ENCODE assay signal across 11 mouse cellular contexts in genomic region chr1:25179860-25180582, GRCm38 (mm10).
DNase-seq lines count a peak whose midpoint lies in the region; ATAC-seq and TF ChIP-seq lines count a peak whose summit lies in the region.
"Had no signal": no experiment of that assay in that cellular context is flagged by ENCODE, and none has a peak within 500 bp of the region (broad histone marks: within the 10 kb centered on the region; RNA-seq: fewer than 3 reads in every experiment).

No protein-coding gene starts in this region.

- H3K4me1 ChIP-seq in hindbrain, postnatal 0 days (ENCODE audit: insufficient read depth, low read length) = peaks cover 11% of the 10 kb centered on the region
- peaks cover 21% of the 10 kb centered on the region for H3K4me1 ChIP-seq in neural tube, embryonic 15.5 days

- 26% methylated on average over 9 of the region's 9 CpGs for WGBS in hindbrain, postnatal 0 days
- 53% methylated on average over 9 of the region's 9 CpGs for whole genome bisulfite sequencing in neural tube, embryonic 15.5 days

- 0 out of 2 replicates have a peak overlapping the region, but pooled peaks have one; percentile 0 for H3K4me2 ChIP-seq in hindbrain, postnatal 0 days (ENCODE audit: low read depth, low read length)
- H3K4me2 ChIP-seq in neural tube, embryonic 15.5 days = no peak overlapping the region

- DNase-seq in right cerebral cortex, adult 18-20 months = peak; percentile 44
- no peak for DNase-seq in right cerebral cortex, postnatal 14 days
- peak; percentile 18 to 45 for DNase-seq in cerebellum, postnatal 36 days
- DNase-seq in hindbrain, postnatal 0 days (ENCODE audit: low spot score) = peak; percentile 39
- DNase-seq in spleen, postnatal 14 days (ENCODE audit: low spot score in 2 of 2) = no peak
- no peak for DNase-seq in ovary, postnatal 10 days (ENCODE audit: low spot score)
- DNase-seq: kidney, adult 11 months; liver, postnatal 0 days; thymus, postnatal 25 days had no signal

- no peaks in the 10 kb centered on the region for H3K9me3 ChIP-seq in hindbrain, postnatal 0 days (ENCODE audit: low read length)
- H3K9me3 ChIP-seq in neural tube, embryonic 15.5 days (replicated peaks) = no peaks in the 10 kb centered on the region

- no peak for TF ChIP-seq CTCF in hindbrain, postnatal 0 days (IDR thresholded peaks at IDR 0.05; ENCODE audit: low read depth)

- peak overlapping the region; percentile 61 for H3K27ac ChIP-seq in hindbrain, postnatal 0 days
- peak overlapping the region; percentile 56 for H3K27ac ChIP-seq in neural tube, embryonic 15.5 days (replicated peaks)

- no peaks in the 10 kb centered on the region for H3K27me3 ChIP-seq in hindbrain, postnatal 0 days (ENCODE audit: insufficient read depth, low read length)
- H3K27me3 ChIP-seq in neural tube, embryonic 15.5 days (replicated peaks) = no peaks in the 10 kb centered on the region

- peak; percentile 65 for ATAC-seq in hindbrain, postnatal 0 days
- ATAC-seq in neural tube, embryonic 15.5 days (ENCODE audit: low FRiP score) = peak; percentile 37; the same call in 1 of the 2 replicates
- no peak for ATAC-seq in granulocyte monocyte progenitor cell, adult 5-6 weeks (replicated peaks; ENCODE audit: poor library complexity, severe bottlenecking)
- ATAC-seq: liver, postnatal 0 days had no signal

- H3K9ac ChIP-seq in hindbrain, postnatal 0 days (replicated peaks; ENCODE audit: low read length) = no peak overlapping the region
- H3K9ac ChIP-seq in neural tube, embryonic 15.5 days (replicated peaks) = no peak overlapping the region
- H3K9ac ChIP-seq: liver, postnatal 0 days had no signal

- no peaks in the 10 kb centered on the region for H3K36me3 ChIP-seq in hindbrain, postnatal 0 days (ENCODE audit: insufficient read depth, low read length)
- no peaks in the 10 kb centered on the region for H3K36me3 ChIP-seq in neural tube, embryonic 15.5 days

- no peak overlapping the region for H3K4me3 ChIP-seq in hindbrain, postnatal 0 days (ENCODE audit: low read length)
- H3K4me3 ChIP-seq in neural tube, embryonic 15.5 days (replicated peaks) = no peak overlapping the region

Comparison
In these comparisons a context has a peak if more than half of its experiments do, and no peak if none do; other contexts are left out.
1. DNase-seq: peak in right cerebral cortex, adult 18-20 months (single experiment), cerebellum, postnatal 36 days (2 of 2) and hindbrain, postnatal 0 days (single experiment); none in right cerebral cortex, postnatal 14 days (single experiment), spleen, postnatal 14 days (0 of 2) and ovary, postnatal 10 days (single experiment).